Mouse (Mus musculus) lung, postnatal 25 days (tissue): Measurements from ENCODE around the gene Ascl3.

Experiments
- DNase-seq: peaks from one replicate; pipeline ENCODE4 v3.0.0; 2022; ENCODE audit warnings: low spot score

The Ascl3 gene

GRCm38 (mm10) chr7:109710069-109710468 is 21.5 kb downstream of the Ascl3 start:
- DNase-seq, result no peak

GRCm38 (mm10) chr7:109708961-109709382 is 22.6 kb downstream of the Ascl3 start:
- DNase-seq, result peak; percentile 83

- DNase-seq, result peak; percentile 79
Observed at GRCm38 (mm10) chr7:109707023-109707785, 24.3 kb downstream of the Ascl3 start.

- DNase-seq, result peak; percentile 23
Observed at GRCm38 (mm10) chr7:109704461-109704860, 27.1 kb downstream of the Ascl3 start.

GRCm38 (mm10) chr7:109704016-109704377 is 27.5 kb downstream of the Ascl3 start:
- DNase-seq, result no peak

GRCm38 (mm10) chr7:109703190-109704015 is 28.1 kb downstream of the Ascl3 start, which contains the start of the genes St5 and Akip1:
TSS of gene St5 (minus strand) at chr7:109703605.
TSS of gene Akip1 (plus strand) at chr7:109703690.
- DNase-seq, result peak; percentile 95

- no peak for DNase-seq
Observed at GRCm38 (mm10) chr7:109702721-109703120, 28.8 kb downstream of the Ascl3 start.

- no peak for DNase-seq
Observed at GRCm38 (mm10) chr7:109700213-109700612, 31.3 kb downstream of the Ascl3 start.

GRCm38 (mm10) chr7:109695339-109695726 is 36.2 kb downstream of the Ascl3 start:
- DNase-seq, result no peak

GRCm38 (mm10) chr7:109694576-109695338 is 36.8 kb downstream of the Ascl3 start:
- no peak for DNase-seq

GRCm38 (mm10) chr7:109690961-109691360 is 40.6 kb downstream of the Ascl3 start:
- DNase-seq, result peak; percentile 58

GRCm38 (mm10) chr7:109690101-109690500 is 41.4 kb downstream of the Ascl3 start:
- DNase-seq, result no peak

- DNase-seq, result peak; percentile 61
Observed at GRCm38 (mm10) chr7:109686585-109687128, 44.9 kb downstream of the Ascl3 start.

GRCm38 (mm10) chr7:109680879-109681278 is 50.6 kb downstream of the Ascl3 start:
- DNase-seq, result no peak

- no peak for DNase-seq
Observed at GRCm38 (mm10) chr7:109680284-109680683, 51.2 kb downstream of the Ascl3 start.
